Mouse (Mus musculus): Measurements from ENCODE around the gene Cstl1. TPM values are rescaled to one million over a fixed set of nuclear protein-coding genes. Genes with fewer than 3 reads are reported as not detected.
"Not testable (repeated sequence)": the region's sequence is repeated elsewhere in the genome, so short reads cannot be mapped to it uniquely, and the experiment has no call there.

Gene Cstl1
- total and polyA plus RNA-seq, 2 experiments = not detected

DNA sequence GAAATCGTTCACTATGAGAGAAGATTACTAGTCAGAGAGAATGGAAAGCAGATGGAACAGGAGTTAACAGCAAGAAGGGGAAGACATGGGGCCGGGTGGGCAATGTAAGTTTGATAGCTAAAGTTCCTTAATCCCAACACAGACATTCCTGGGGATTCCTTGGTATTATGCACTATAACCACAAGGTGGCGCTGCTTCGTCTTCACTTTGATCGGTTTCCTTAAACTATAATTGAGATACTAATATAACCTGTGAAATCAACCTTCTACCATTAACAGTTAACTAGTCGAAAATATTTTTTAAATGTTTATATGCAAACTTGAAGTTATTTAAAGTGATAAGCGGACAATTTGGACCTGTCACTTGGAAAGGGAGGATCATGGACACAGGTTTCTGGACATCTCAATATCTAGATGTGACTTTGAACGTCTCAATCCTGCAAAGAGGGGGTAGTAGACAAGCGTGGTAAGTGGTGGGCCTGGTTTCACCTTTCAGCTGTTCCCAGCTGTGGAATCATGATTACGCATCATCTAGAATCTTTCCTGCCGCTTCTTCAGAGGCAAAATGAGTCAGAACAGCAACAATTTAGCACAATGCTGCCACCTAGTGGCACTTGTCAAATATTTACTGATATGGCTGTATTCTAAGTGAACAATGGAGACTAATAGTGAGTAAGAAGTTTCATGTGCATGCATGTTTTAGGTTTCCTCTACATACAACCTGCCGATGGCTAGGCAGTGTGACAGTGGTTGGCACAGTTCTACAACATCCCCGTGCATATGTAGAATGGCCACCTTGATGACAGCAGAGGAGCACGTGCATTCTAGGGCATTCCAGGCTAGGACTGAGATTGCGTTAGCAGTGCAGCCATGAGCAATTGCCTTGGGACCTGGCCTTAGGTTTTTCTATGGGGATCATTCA is 2.0 kb downstream of the Cstl1 start:
- Histone ChIP-seq H3K79me2 (ENCODE audit: control insufficient read depth, insufficient read depth, low read length) (no peaks in the 10 kb centered on the region), H3K27me3 (ENCODE audit: control insufficient read depth, insufficient read depth, low read length) (no peaks in the 10 kb centered on the region), H3K4me1 (ENCODE audit: control insufficient read depth, insufficient read depth, low read length) (peaks cover 2% of the 10 kb centered on the region; the same call in 1 of the 2 replicates), H3K4me3 (ENCODE audit: insufficient read depth, low read depth, low read length) (0 out of 2 replicates have a peak overlapping the region, but pooled peaks have one; percentile 17), H3K36me3 (ENCODE audit: control insufficient read depth, insufficient read depth, low read length) (no peaks in the 10 kb centered on the region), H3K9ac (ENCODE audit: low read depth, low read length) (0 out of 2 replicates have a peak overlapping the region, but pooled peaks have one; percentile 22), H3K27ac (replicated peaks; ENCODE audit: insufficient read depth, low read depth, low read length) (no peak overlapping the region)
- DNase-seq (ENCODE audit: extremely low read depth, low read depth, low spot score) = peak; percentile 76
- TF ChIP-seq POLR2A (IDR thresholded peaks at IDR 0.05; ENCODE audit: extremely low read depth, insufficient read depth, low read length) (no peak), CTCF (IDR thresholded peaks at IDR 0.05; ENCODE audit: low read depth, low read length) (peak; percentile 44)
- 13% methylated on average over 15 of the region's 15 CpGs for WGBS

DNA sequence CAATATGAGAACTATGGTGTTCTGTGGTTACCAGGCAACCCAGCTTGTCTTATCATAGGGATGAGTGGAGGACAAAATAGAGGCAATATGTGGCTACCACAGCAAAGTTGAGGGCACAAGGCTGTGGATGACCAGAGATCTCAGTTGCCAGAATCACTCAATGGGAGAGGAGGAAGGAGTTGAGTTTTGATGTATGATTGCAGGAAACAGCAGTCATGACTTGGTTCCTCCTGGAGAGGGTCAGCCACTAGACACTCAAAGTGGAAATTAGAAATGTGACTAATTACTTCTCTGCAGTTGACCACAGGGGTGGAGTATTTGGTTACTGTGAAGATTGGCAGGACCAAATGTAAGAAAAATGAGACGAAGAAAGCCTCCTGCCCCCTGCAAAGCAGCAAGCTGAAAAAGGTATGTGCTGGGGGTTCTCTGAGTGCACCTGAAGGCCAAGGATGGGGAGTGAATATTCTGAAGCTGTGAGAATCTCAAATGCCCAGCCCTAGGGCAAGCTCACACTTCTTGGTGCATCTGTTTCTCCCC is 4.2 kb downstream of the Cstl1 start:
- no peaks in the 10 kb centered on the region for H3K36me3 ChIP-seq (ENCODE audit: control insufficient read depth, insufficient read depth, low read length)
- H3K27ac ChIP-seq (replicated peaks; ENCODE audit: insufficient read depth, low read depth, low read length) = no peak overlapping the region
- H3K27me3 ChIP-seq (ENCODE audit: control insufficient read depth, insufficient read depth, low read length) = no peaks in the 10 kb centered on the region
- TF ChIP-seq POLR2A (IDR thresholded peaks at IDR 0.05; ENCODE audit: extremely low read depth, insufficient read depth, low read length) = no peak
- TF ChIP-seq CTCF (IDR thresholded peaks at IDR 0.05; ENCODE audit: low read depth, low read length) = no peak
- H3K79me2 ChIP-seq (ENCODE audit: control insufficient read depth, insufficient read depth, low read length) = no peaks in the 10 kb centered on the region
- no peak for DNase-seq (ENCODE audit: extremely low read depth, low read depth, low spot score)
- 50% methylated on average over 1 of the region's 1 CpGs for WGBS
- H3K4me1 ChIP-seq (ENCODE audit: control insufficient read depth, insufficient read depth, low read length) = peaks cover 2% of the 10 kb centered on the region; the same call in 1 of the 2 replicates
- H3K9ac ChIP-seq (ENCODE audit: low read depth, low read length) = no peak overlapping the region
- no peak overlapping the region for H3K4me3 ChIP-seq (ENCODE audit: insufficient read depth, low read depth, low read length)

DNA sequence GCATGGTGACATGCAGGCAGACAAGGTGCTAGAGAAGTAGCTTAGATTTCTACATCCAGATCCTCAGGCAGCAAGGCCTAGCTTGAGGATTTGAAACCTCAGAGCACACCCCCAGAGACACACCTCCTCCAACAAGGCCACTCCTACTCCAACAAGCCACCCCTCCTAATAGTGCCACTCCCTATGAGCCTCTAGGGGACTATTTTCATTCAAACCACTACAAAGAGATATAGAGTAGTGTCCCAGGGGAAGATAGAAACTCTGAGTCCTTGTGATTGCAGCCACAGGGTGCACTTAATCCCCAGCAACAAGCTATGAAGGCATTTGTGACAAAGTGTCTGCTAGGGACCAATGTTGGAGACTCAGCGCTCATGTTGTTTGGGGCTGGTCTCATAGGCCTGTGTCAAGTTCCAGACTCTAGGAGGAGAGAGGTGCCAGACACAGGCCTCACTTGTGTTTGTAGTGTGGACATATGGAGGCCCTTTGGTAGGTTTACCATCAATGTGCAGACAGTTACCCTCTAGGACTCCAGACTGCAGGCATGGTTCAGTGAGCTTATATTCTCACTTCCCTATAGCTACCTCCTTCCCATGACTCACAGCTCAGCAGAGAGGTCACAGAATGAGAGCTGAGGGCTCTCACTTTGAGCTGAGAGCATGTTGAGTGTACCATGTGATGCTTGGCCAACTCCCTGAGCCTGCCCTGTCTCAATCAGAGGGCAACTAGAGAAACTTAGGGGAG is 13.7 kb downstream of the Cstl1 start:
- Histone ChIP-seq H3K27me3 (ENCODE audit: control insufficient read depth, insufficient read depth, low read length) (no peaks in the 10 kb centered on the region), H3K4me3 (ENCODE audit: insufficient read depth, low read depth, low read length) (no peak overlapping the region), H3K36me3 (ENCODE audit: control insufficient read depth, insufficient read depth, low read length) (no peaks in the 10 kb centered on the region), H3K4me1 (ENCODE audit: control insufficient read depth, insufficient read depth, low read length) (no peaks in the 10 kb centered on the region), H3K27ac (replicated peaks; ENCODE audit: insufficient read depth, low read depth, low read length) (no peak overlapping the region), H3K9ac (ENCODE audit: low read depth, low read length) (no peak overlapping the region), H3K79me2 (ENCODE audit: control insufficient read depth, insufficient read depth, low read length) (no peaks in the 10 kb centered on the region)
- TF ChIP-seq CTCF (IDR thresholded peaks at IDR 0.05; ENCODE audit: low read depth, low read length) (no peak), POLR2A (IDR thresholded peaks at IDR 0.05; ENCODE audit: extremely low read depth, insufficient read depth, low read length) (no peak)
- WGBS = 100% methylated on average over 1 of the region's 1 CpGs
- no peak for DNase-seq (ENCODE audit: extremely low read depth, low read depth, low spot score)

DNA sequence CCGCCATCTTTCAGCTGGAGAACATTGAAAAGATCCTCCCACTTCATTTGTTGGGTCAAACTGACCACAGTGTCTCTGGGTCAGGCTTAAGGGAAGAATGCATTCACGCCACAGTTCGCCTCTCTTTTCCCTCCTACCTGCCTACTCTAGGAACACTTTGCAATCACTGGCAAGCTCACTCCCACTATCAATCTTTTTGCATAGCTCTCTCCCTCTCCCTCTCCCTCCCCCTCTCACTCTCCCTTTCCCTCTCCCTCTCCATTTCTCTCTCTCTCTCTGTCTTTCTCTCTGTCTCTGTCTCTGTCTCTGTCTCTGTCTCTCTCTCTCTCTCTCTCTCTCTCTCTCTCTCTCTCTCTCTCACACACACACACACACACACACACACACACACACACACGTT is 21.2 kb downstream of the Cstl1 start, which contains the start of gene Cst11:
Cst11 (minus strand) TSS at position 101 of the 400 bp plus-strand sequence.
- WGBS = 80% methylated on average over 4 of the region's 4 CpGs
- H3K4me3 ChIP-seq (ENCODE audit: insufficient read depth, low read depth, low read length); DNase-seq (ENCODE audit: extremely low read depth, low read depth, low spot score); H3K4me1 ChIP-seq (ENCODE audit: control insufficient read depth, insufficient read depth, low read length); H3K9ac ChIP-seq (ENCODE audit: low read depth, low read length); H3K79me2 ChIP-seq (ENCODE audit: control insufficient read depth, insufficient read depth, low read length); H3K27me3 ChIP-seq (ENCODE audit: control insufficient read depth, insufficient read depth, low read length); H3K27ac ChIP-seq (replicated peaks; ENCODE audit: insufficient read depth, low read depth, low read length); H3K36me3 ChIP-seq (ENCODE audit: control insufficient read depth, insufficient read depth, low read length): not testable (repeated sequence)

DNA sequence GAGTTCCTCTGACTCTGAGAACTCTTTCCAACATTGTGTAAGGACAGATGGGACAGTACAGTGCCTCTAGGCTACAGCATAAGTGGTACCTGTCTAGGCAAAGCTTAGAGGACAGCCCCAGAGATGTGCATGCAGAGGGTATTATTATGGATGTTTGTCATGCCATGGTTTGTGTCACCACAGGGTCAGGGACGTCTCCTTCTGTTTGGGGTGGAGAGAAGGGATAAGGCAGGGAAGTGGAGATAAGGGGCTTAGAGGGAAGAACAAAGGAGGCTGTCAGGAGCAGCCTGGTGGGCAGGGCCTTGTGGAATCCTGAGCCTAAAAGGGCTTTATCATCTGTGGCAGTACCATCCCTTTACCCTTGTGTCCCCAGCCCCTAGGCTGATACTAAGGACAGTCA is 31.6 kb downstream of the Cstl1 start, which contains the start of gene 8030411F24Rik:
8030411F24Rik (plus strand) TSS at position 301 of the 400 bp plus-strand sequence.
- H3K4me1 ChIP-seq (ENCODE audit: control insufficient read depth, insufficient read depth, low read length) = no peaks in the 10 kb centered on the region
- no peak within 1 kb of the TSS for H3K27ac ChIP-seq (replicated peaks; ENCODE audit: insufficient read depth, low read depth, low read length)
- TF ChIP-seq CTCF (IDR thresholded peaks at IDR 0.05; ENCODE audit: low read depth, low read length) (no peak), POLR2A (IDR thresholded peaks at IDR 0.05; ENCODE audit: extremely low read depth, insufficient read depth, low read length) (no peak)
- no peaks in the 10 kb centered on the region for H3K36me3 ChIP-seq (ENCODE audit: control insufficient read depth, insufficient read depth, low read length)
- H3K79me2 ChIP-seq (ENCODE audit: control insufficient read depth, insufficient read depth, low read length) = no peaks in the 10 kb centered on the region
- no peak within 1 kb of the TSS for H3K4me3 ChIP-seq (ENCODE audit: insufficient read depth, low read depth, low read length)
- DNase-seq (ENCODE audit: extremely low read depth, low read depth, low spot score) = no peak
- WGBS = 7% methylated on average over 1 of the region's 1 CpGs
- no peak within 1 kb of the TSS for H3K9ac ChIP-seq (ENCODE audit: low read depth, low read length)
- no peaks in the 10 kb centered on the region for H3K27me3 ChIP-seq (ENCODE audit: control insufficient read depth, insufficient read depth, low read length)
